Mouse (Mus musculus) urinary bladder, adult 18-20 months (tissue): ENCODE results near the gene Gm19402.

ENCODE experiments used
- DNase-seq, 2 experiments: peaks; one replicate each; pipeline ENCODE4 v3.0.0; 2022; ENCODE audit warnings: low spot score in 2 of 2, mixed read lengths in 2 of 2

Gm19402 gene

DNA sequence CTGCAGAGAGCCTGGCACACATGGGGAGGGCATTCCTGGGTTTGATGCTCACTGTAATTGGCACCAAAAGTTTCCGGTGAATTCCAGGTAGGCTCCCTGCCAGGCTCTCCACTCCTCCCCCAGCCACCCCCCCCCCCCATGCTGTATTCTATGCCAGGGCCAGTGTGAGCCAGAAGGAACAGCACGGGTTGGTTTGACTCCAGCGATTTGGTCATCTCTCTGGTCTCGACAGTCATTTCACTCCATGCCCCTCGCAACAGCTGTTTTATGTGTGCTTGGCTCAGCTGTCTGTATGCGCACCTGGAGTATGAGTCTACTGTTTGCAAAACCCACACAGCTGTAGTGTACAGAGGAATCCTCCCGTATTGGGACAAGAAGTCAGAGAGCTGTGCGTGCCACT is 24.2 kb downstream of the Gm19402 start:
- DNase-seq: no peak

DNA sequence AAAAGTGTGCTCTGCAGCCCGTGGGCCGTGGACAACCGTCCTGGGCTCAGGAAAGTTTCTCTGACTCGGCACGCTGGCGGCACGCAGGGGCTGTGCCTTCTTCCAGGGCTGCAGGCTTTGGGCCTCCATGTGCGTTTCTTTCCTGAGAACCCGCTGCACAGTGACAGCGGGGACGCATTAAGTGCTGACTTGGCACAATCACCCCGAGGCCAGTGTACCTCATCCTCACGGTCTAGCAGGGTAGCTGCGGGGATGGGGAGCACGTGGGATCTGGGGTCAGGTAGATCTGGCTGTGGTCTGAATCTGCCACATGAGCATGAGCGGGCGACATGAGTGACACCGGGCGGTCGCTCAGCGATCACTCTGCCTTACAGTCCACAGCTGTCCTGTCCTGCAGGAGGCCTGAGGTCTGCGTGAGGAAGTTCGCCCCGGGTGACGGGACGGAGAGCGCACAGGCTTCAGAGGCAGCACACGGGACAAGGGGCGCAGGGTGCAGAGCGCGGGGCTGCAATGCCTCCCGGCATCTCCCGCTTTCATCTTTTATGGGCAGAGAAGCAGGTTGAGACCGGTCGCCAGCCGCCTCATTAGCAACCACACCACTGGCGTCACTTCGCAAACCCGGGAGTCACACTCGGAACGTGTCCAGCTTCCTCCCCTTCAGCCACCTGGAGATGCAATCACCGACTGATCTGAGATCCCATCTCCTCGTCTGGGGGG is 26.4 kb downstream of the Gm19402 start:
- DNase-seq: no peak

DNA sequence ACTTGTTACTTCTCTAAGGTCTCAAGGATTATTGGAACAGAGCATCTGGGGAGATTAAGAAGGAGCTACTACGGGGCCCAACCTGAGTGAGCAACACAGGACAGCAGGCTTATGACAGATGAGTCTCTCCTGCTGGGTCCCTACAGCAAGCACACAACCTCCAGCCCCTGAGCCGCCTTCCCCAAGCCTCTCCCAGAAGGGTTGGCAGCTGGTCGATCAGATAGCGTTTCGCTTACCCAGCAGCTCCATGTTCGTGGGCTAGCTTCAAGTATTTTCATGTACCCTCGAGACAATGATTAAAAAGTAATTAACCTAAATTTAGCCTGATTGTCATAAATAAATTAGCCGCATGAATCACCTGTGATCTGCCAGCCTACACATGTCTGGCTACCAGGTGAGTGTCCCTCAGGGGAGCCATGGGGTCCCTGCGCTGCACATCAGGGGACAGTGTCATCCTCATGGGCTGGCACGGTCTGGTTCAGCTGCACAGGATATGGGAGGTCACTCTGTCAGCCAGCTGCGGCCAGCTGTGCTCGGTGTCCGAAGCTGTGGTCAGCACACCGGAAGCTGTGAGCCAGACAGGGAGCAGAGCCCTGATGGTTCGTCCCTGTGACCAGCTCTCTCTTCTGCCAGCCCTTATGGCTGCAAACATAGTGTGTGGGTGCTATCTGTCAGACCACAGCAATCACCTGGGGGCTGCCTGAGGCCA is 32.1 kb downstream of the Gm19402 start:
- DNase-seq: no peak

DNA sequence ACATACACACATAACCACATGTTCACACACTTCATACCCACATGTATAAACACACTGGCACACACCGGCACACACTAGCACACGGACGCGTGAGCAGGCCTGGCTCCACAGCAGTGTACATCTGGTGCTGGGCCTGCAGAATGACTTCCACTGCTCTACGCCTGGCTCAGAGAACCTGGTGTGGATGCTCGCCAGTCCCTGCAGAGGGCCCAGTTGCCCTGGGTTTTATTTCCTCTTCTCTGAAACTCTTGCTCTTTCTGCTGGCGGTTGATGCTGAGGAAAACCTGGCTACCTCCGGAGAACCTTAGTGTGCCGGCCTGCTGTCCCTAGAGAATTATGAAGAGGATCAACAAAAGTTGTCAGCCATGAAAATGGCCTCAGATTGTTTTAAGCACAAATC is 38.5 kb downstream of the Gm19402 start:
- DNase-seq: no peak

DNA sequence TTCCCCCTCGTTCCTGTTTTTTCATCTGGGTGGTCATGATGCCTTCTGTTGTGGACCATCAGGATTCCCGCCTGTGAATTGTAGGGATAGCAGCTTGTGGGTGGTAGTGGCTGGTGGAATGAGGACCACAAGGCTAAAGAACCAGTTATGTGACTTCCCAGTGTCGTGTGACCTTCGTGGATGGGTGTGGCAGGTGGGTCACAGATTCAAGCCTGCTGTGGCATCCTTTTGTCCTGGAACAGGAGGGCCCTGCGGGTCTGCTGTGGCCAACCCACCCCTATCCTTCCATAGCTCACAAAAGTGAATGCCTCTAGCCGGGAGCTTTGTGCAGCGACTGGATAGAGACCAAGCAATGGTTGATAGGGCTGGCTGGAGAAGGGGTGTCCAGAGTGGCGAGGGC is 42.7 kb downstream of the Gm19402 start:
- no peak for DNase-seq

DNA sequence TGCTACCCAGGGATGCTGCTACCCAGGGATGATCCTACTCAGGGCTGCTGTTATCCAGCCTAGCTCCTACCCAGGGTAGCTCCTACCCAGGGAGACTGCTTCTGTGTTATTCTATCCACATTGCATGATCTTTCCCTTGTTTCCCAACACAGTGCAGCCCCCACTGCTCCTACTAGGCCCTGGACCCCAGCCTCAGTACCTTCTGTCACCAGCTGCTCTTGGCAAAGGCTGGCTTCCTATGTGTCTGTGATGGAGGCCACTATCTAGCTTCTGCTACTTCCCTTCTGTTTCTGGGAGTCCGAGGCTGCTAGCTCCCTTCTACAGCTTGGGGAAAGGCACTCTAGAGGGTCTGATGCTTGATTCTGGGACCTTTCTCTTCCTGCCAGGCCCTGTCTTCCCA is 43.1 kb downstream of the Gm19402 start:
- DNase-seq: no peak

DNA sequence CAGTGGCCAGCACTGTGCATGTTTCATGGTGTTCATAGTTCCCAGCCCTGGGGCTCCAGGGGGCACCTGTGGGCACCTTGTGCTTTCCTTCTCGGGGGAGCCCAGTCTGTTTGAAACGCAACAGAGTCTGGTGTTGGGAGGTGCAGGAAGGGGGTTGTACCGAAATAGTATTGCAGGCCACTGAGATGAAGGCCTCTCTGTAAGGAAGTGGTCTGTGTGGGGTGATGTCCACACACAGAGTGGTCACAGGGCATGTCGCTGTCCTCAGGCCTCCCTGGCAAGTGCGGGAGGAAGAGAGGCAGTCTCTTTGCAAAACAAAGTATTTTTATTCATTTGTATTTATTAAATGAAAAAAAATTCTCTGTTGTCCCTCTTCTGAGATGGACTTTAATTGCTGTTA is 45.0 kb downstream of the Gm19402 start:
- DNase-seq: no peak

DNA sequence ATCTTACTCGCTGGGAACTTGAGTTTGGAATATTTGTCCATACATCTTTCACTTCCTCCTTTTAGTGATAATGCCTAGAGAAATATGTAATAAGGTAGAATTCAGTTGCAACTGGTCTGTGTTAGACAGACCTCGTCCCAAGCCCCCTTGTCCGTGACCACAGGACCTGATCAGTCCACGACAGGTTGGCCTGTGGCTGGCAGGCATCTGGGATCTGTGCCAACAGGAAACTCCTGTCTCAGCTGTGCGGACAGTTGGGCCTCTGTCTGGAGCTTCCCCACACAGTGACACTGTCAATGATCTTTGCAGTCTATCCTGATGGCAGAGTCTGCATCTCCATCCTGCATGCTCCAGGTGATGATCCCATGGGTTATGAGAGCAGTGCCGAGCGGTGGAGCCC is 47.4 kb downstream of the Gm19402 start:
- no peak for DNase-seq
